ENCODE assay signal across 19 mouse cellular contexts in genomic region chr2:110523173-110523803, GRCm38 (mm10).
A peak's percentile ranks its signal among the peaks of the same experiment; 100 is the strongest.
DNase-seq lines count a peak whose midpoint lies in the region; ATAC-seq and TF ChIP-seq lines count a peak whose summit lies in the region.
"Had no signal": no experiment of that assay in that cellular context is flagged by ENCODE, and none has a peak within 500 bp of the region (broad histone marks: within the 10 kb centered on the region; RNA-seq: fewer than 3 reads in every experiment).

No protein-coding gene starts in this region.

- WGBS in lung, embryonic 14.5 days = 39% methylated on average over 7 of the region's 7 CpGs
- WGBS in embryonic facial prominence, embryonic 10.5 days = 60% methylated on average over 7 of the region's 7 CpGs
- WGBS in kidney, embryonic 16.5 days = 27% methylated on average over 7 of the region's 7 CpGs
- WGBS in limb, embryonic 14.5 days = 30% methylated on average over 7 of the region's 7 CpGs
- 76% methylated on average over 7 of the region's 7 CpGs for WGBS in hindbrain, embryonic 11.5 days

- no peak; the same call in 1 of the 2 replicates for ATAC-seq in lung, embryonic 14.5 days (ENCODE audit: insufficient read depth)
- ATAC-seq in kidney, embryonic 16.5 days (ENCODE audit: low FRiP score, low TSS enrichment) = peak; percentile 81; the same call in 1 of the 2 replicates
- ATAC-seq in limb, embryonic 14.5 days (ENCODE audit: low FRiP score, low read depth) = 0 out of 2 replicates have a peak, but pooled peaks have one; percentile 39
- ATAC-seq in hindbrain, embryonic 11.5 days (ENCODE audit: low FRiP score) = no peak
- ATAC-seq: forebrain, embryonic 16.5 days had no signal

- H3K4me3 ChIP-seq in lung, embryonic 14.5 days (ENCODE audit: low read depth, low read length) = no peak overlapping the region
- H3K4me3 ChIP-seq in embryonic facial prominence, embryonic 10.5 days = no peak overlapping the region
- H3K4me3 ChIP-seq in kidney, embryonic 16.5 days (ENCODE audit: low read length) = no peak overlapping the region
- H3K4me3 ChIP-seq in limb, embryonic 14.5 days (replicated peaks; ENCODE audit: low read length) = no peak overlapping the region
- no peak overlapping the region for H3K4me3 ChIP-seq in hindbrain, embryonic 11.5 days (ENCODE audit: low read depth, low read length)
- H3K4me3 ChIP-seq: hindbrain, embryonic 13.5 days; left cerebral cortex, adult 2 months; liver, embryonic 13.5 days; neural tube, embryonic 12.5 days had no signal

- no peak overlapping the region for H3K4me2 ChIP-seq in lung, embryonic 14.5 days
- H3K4me2 ChIP-seq in kidney, embryonic 16.5 days (replicated peaks; ENCODE audit: low read depth, low read length) = no peak overlapping the region
- no peak overlapping the region for H3K4me2 ChIP-seq in limb, embryonic 14.5 days (replicated peaks; ENCODE audit: low read depth, low read length, severe bottlenecking)
- no peak overlapping the region for H3K4me2 ChIP-seq in hindbrain, embryonic 11.5 days (replicated peaks; ENCODE audit: low read depth, low read length)
- H3K4me2 ChIP-seq: hindbrain, embryonic 13.5 days; liver, embryonic 13.5 days; neural tube, embryonic 12.5 days had no signal

- no peaks in the 10 kb centered on the region for H3K9me3 ChIP-seq in lung, embryonic 14.5 days (ENCODE audit: low read depth, low read length)
- H3K9me3 ChIP-seq in embryonic facial prominence, embryonic 10.5 days = no peaks in the 10 kb centered on the region
- H3K9me3 ChIP-seq in kidney, embryonic 16.5 days (ENCODE audit: low read length) = no peaks in the 10 kb centered on the region
- no peaks in the 10 kb centered on the region for H3K9me3 ChIP-seq in limb, embryonic 14.5 days (ENCODE audit: control insufficient read depth, low read length)
- no peaks in the 10 kb centered on the region for H3K9me3 ChIP-seq in hindbrain, embryonic 11.5 days (ENCODE audit: control insufficient read depth, low read length)
- H3K9me3 ChIP-seq: G1E; hindbrain, embryonic 13.5 days; liver, embryonic 13.5 days; neural tube, embryonic 12.5 days had no signal

- no peak overlapping the region for H3K27ac ChIP-seq in lung, embryonic 14.5 days (ENCODE audit: low read depth)
- H3K27ac ChIP-seq in embryonic facial prominence, embryonic 10.5 days (replicated peaks) = no peak overlapping the region
- H3K27ac ChIP-seq in kidney, embryonic 16.5 days (ENCODE audit: low read length) = no peak overlapping the region
- H3K27ac ChIP-seq in limb, embryonic 14.5 days (replicated peaks; ENCODE audit: low read depth, low read length) = no peak overlapping the region
- no peak overlapping the region for H3K27ac ChIP-seq in hindbrain, embryonic 11.5 days (ENCODE audit: low read depth, low read length)
- H3K27ac ChIP-seq: hindbrain, embryonic 13.5 days; left cerebral cortex, adult 2 months; liver, embryonic 13.5 days; neural tube, embryonic 12.5 days had no signal

- no peaks in the 10 kb centered on the region for H3K27me3 ChIP-seq in lung, embryonic 14.5 days (ENCODE audit: insufficient read depth, low read length)
- no peaks in the 10 kb centered on the region for H3K27me3 ChIP-seq in embryonic facial prominence, embryonic 10.5 days (replicated peaks; ENCODE audit: low read depth, poor library complexity, severe bottlenecking)
- H3K27me3 ChIP-seq in kidney, embryonic 16.5 days (ENCODE audit: insufficient read depth, low read length) = no peaks in the 10 kb centered on the region
- no peaks in the 10 kb centered on the region for H3K27me3 ChIP-seq in limb, embryonic 14.5 days (ENCODE audit: control insufficient read depth, insufficient read depth, low read length)
- no peaks in the 10 kb centered on the region for H3K27me3 ChIP-seq in hindbrain, embryonic 11.5 days (ENCODE audit: control insufficient read depth, insufficient read depth, low read length)
- H3K27me3 ChIP-seq: hindbrain, embryonic 13.5 days; liver, embryonic 13.5 days; neural tube, embryonic 12.5 days had no signal

- TF ChIP-seq CTCF in lung, embryonic 14.5 days (IDR thresholded peaks at IDR 0.05; ENCODE audit: low read depth) = no peak

- no peak overlapping the region for H3K9ac ChIP-seq in lung, embryonic 14.5 days
- no peak overlapping the region for H3K9ac ChIP-seq in kidney, embryonic 16.5 days (replicated peaks; ENCODE audit: low read length)
- H3K9ac ChIP-seq in limb, embryonic 14.5 days (ENCODE audit: low read depth, low read length, severe bottlenecking) = no peak overlapping the region
- H3K9ac ChIP-seq in hindbrain, embryonic 11.5 days (ENCODE audit: low read depth, low read length) = no peak overlapping the region
- H3K9ac ChIP-seq: hindbrain, embryonic 13.5 days; liver, embryonic 13.5 days; neural tube, embryonic 12.5 days had no signal

- H3K4me1 ChIP-seq in lung, embryonic 14.5 days (ENCODE audit: insufficient read depth) = no peaks in the 10 kb centered on the region
- no peaks in the 10 kb centered on the region for H3K4me1 ChIP-seq in embryonic facial prominence, embryonic 10.5 days
- no peaks in the 10 kb centered on the region for H3K4me1 ChIP-seq in kidney, embryonic 16.5 days (ENCODE audit: insufficient read depth, low read length)
- H3K4me1 ChIP-seq in limb, embryonic 14.5 days (ENCODE audit: control insufficient read depth, insufficient read depth, low read length) = 0 out of 2 replicates have a peak, but pooled peaks cover under 1% of the 10 kb centered on the region
- H3K4me1 ChIP-seq in hindbrain, embryonic 11.5 days (replicated peaks; ENCODE audit: control insufficient read depth, insufficient read depth, low read length) = no peaks in the 10 kb centered on the region
- H3K4me1 ChIP-seq: hindbrain, embryonic 13.5 days; liver, embryonic 13.5 days; neural tube, embryonic 12.5 days had no signal

- TF ChIP-seq POLR2A in limb, embryonic 14.5 days (IDR thresholded peaks at IDR 0.05; ENCODE audit: borderline replicate concordance, extremely low read depth, insufficient read depth, insufficient read length) = no peak

- no peaks in the 10 kb centered on the region for H3K36me3 ChIP-seq in lung, embryonic 14.5 days (ENCODE audit: insufficient read depth)
- no peaks in the 10 kb centered on the region for H3K36me3 ChIP-seq in embryonic facial prominence, embryonic 10.5 days (replicated peaks)
- H3K36me3 ChIP-seq in kidney, embryonic 16.5 days (ENCODE audit: insufficient read depth, low read length) = no peaks in the 10 kb centered on the region
- H3K36me3 ChIP-seq in limb, embryonic 14.5 days (ENCODE audit: control insufficient read depth, insufficient read depth, low read length) = no peaks in the 10 kb centered on the region
- no peaks in the 10 kb centered on the region for H3K36me3 ChIP-seq in hindbrain, embryonic 11.5 days (ENCODE audit: control insufficient read depth, insufficient read depth, low read length)
- H3K36me3 ChIP-seq: G1E; hindbrain, embryonic 13.5 days; liver, embryonic 13.5 days; neural tube, embryonic 12.5 days had no signal

- DNase-seq in lung, embryonic 14.5 days = peak; percentile 13
- no peak for DNase-seq in lung, postnatal 25 days (ENCODE audit: low spot score)
- DNase-seq in embryonic facial prominence, embryonic 10.5 days (ENCODE audit: low spot score) = peak; percentile 15
- DNase-seq in limb, embryonic 14.5 days (ENCODE audit: low spot score) = peak; percentile 14
- no peak for DNase-seq in hindbrain, embryonic 11.5 days (ENCODE audit: low spot score)
- DNase-seq in urinary bladder, postnatal 4 days (ENCODE audit: low spot score in 2 of 2) = no peak
- DNase-seq in layer of hippocampus, postnatal 14 days (ENCODE audit: low spot score in 2 of 2) = no peak
- DNase-seq: adrenal gland, postnatal 14 days; cerebellum, postnatal 14 days; gastrocnemius, postnatal 10 days; liver, embryonic 13.5 days; lung, postnatal 36 days; midbrain, embryonic 14.5 days had no signal

Comparison
In these comparisons a context has a peak if more than half of its experiments do, and no peak if none do; other contexts are left out.
1. DNase-seq: peak in lung, embryonic 14.5 days (single experiment), embryonic facial prominence, embryonic 10.5 days (single experiment) and limb, embryonic 14.5 days (single experiment); none in lung, postnatal 25 days (single experiment), hindbrain, embryonic 11.5 days (single experiment), urinary bladder, postnatal 4 days (0 of 2) and layer of hippocampus, postnatal 14 days (0 of 2).
2. ATAC-seq: peak in kidney, embryonic 16.5 days (single experiment) and limb, embryonic 14.5 days (single experiment); none in lung, embryonic 14.5 days (single experiment) and hindbrain, embryonic 11.5 days (single experiment).